Mouse (Mus musculus): ENCODE measurements around the gene Vgf. TPM values are rescaled to one million over a fixed set of nuclear protein-coding genes. Genes with fewer than 3 reads are reported as not detected.

The Vgf gene
- polyA plus RNA-seq, 1 experiment = 0.99 TPM

- peaks cover 57% of the 10 kb centered on the region for H3K36me3 ChIP-seq (ENCODE audit: control insufficient read depth, insufficient read depth, low read length)
- no peak overlapping the region for H3K27ac ChIP-seq (ENCODE audit: insufficient read depth, low read depth, low read length)
- TF ChIP-seq CTCF (IDR thresholded peaks at IDR 0.05; ENCODE audit: extremely low read depth, insufficient read length, insufficient replicate concordance, low read depth, low read length) = no peak
- TF ChIP-seq POLR2A (IDR thresholded peaks at IDR 0.05; ENCODE audit: low read depth, low read length) = no peak
- H3K4me3 ChIP-seq (ENCODE audit: low read depth, low read length) = no peak overlapping the region
- WGBS = 74% methylated on average over 10 of the region's 10 CpGs
- H3K4me1 ChIP-seq (ENCODE audit: control insufficient read depth, insufficient read depth, insufficient read length, low read length) = peaks cover 8% of the 10 kb centered on the region
- H3K27me3 ChIP-seq (ENCODE audit: control insufficient read depth, insufficient read depth, low read length) = no peaks in the 10 kb centered on the region
Measured at GRCm38 (mm10) chr5:137039453-137039852, 13.3 kb downstream of the Vgf start.

- TF ChIP-seq CTCF (IDR thresholded peaks at IDR 0.05; ENCODE audit: extremely low read depth, insufficient read length, insufficient replicate concordance, low read depth, low read length) (no peak), POLR2A (IDR thresholded peaks at IDR 0.05; ENCODE audit: low read depth, low read length) (no peak)
- H3K4me3 ChIP-seq (ENCODE audit: low read depth, low read length) = no peak overlapping the region
- 90% methylated on average over 10 of the region's 10 CpGs for WGBS
- peaks cover 50% of the 10 kb centered on the region for H3K36me3 ChIP-seq (ENCODE audit: control insufficient read depth, insufficient read depth, low read length)
- peaks cover 11% of the 10 kb centered on the region for H3K4me1 ChIP-seq (ENCODE audit: control insufficient read depth, insufficient read depth, insufficient read length, low read length)
- H3K27ac ChIP-seq (ENCODE audit: insufficient read depth, low read depth, low read length) = no peak overlapping the region
- H3K27me3 ChIP-seq (ENCODE audit: control insufficient read depth, insufficient read depth, low read length) = no peaks in the 10 kb centered on the region
Measured at GRCm38 (mm10) chr5:137041442-137041841, 15.2 kb downstream of the Vgf start.

GRCm38 (mm10) chr5:137043997-137044396, 17.8 kb downstream of the Vgf start:
- no peaks in the 10 kb centered on the region for H3K27me3 ChIP-seq (ENCODE audit: control insufficient read depth, insufficient read depth, low read length)
- 95% methylated on average over 7 of the region's 7 CpGs for WGBS
- peaks cover 25% of the 10 kb centered on the region for H3K36me3 ChIP-seq (ENCODE audit: control insufficient read depth, insufficient read depth, low read length)
- peaks cover 9% of the 10 kb centered on the region for H3K4me1 ChIP-seq (ENCODE audit: control insufficient read depth, insufficient read depth, insufficient read length, low read length)
- H3K4me3 ChIP-seq (ENCODE audit: low read depth, low read length) = no peak overlapping the region
- H3K27ac ChIP-seq (ENCODE audit: insufficient read depth, low read depth, low read length) = no peak overlapping the region
- TF ChIP-seq CTCF (IDR thresholded peaks at IDR 0.05; ENCODE audit: extremely low read depth, insufficient read length, insufficient replicate concordance, low read depth, low read length) (no peak), POLR2A (IDR thresholded peaks at IDR 0.05; ENCODE audit: low read depth, low read length) (no peak)

GRCm38 (mm10) chr5:137045402-137046323, 19.5 kb downstream of the Vgf start, which contains the start of gene Ap1s1:
Ap1s1 (minus strand) TSS chr5:137046135.
- Histone ChIP-seq H3K36me3 (ENCODE audit: control insufficient read depth, insufficient read depth, low read length) (peaks cover 11% of the 10 kb centered on the region), H3K4me3 (ENCODE audit: low read depth, low read length) (peak within 1 kb of the TSS; percentile 73), H3K4me1 (ENCODE audit: control insufficient read depth, insufficient read depth, insufficient read length, low read length) (peaks cover 3% of the 10 kb centered on the region), H3K27me3 (ENCODE audit: control insufficient read depth, insufficient read depth, low read length) (no peaks in the 10 kb centered on the region), H3K27ac (ENCODE audit: insufficient read depth, low read depth, low read length) (peak within 1 kb of the TSS; percentile 11; the same call in 1 of the 2 replicates)
- peak; percentile 27 for TF ChIP-seq POLR2A (IDR thresholded peaks at IDR 0.05; ENCODE audit: low read depth, low read length)
- no peak for TF ChIP-seq CTCF (IDR thresholded peaks at IDR 0.05; ENCODE audit: extremely low read depth, insufficient read length, insufficient replicate concordance, low read depth, low read length)
- WGBS = under 1% methylated on average over 48 of the region's 48 CpGs

- WGBS = 15% methylated on average over 5 of the region's 5 CpGs
- H3K4me3 ChIP-seq (ENCODE audit: low read depth, low read length) = peak overlapping the region; percentile 73
Measured at GRCm38 (mm10) chr5:137046324-137046718, 20.1 kb downstream of the Vgf start.

GRCm38 (mm10) chr5:137046991-137047390, 20.8 kb downstream of the Vgf start:
- no peak overlapping the region for H3K4me3 ChIP-seq (ENCODE audit: low read depth, low read length)
- H3K4me1 ChIP-seq (ENCODE audit: control insufficient read depth, insufficient read depth, insufficient read length, low read length) = peaks cover 3% of the 10 kb centered on the region
- no peaks in the 10 kb centered on the region for H3K27me3 ChIP-seq (ENCODE audit: control insufficient read depth, insufficient read depth, low read length)
- H3K36me3 ChIP-seq (ENCODE audit: control insufficient read depth, insufficient read depth, low read length) = peaks cover 4% of the 10 kb centered on the region
- no peak overlapping the region for H3K27ac ChIP-seq (ENCODE audit: insufficient read depth, low read depth, low read length)
- TF ChIP-seq CTCF (IDR thresholded peaks at IDR 0.05; ENCODE audit: extremely low read depth, insufficient read length, insufficient replicate concordance, low read depth, low read length) (no peak), POLR2A (IDR thresholded peaks at IDR 0.05; ENCODE audit: low read depth, low read length) (no peak)

More at GRCm38 (mm10) chr5:137046324-137046718, 20.1 kb downstream of the Vgf start:
- Histone ChIP-seq H3K36me3 (ENCODE audit: control insufficient read depth, insufficient read depth, low read length) (peaks cover 10% of the 10 kb centered on the region), H3K27ac (ENCODE audit: insufficient read depth, low read depth, low read length) (no peak overlapping the region), H3K27me3 (ENCODE audit: control insufficient read depth, insufficient read depth, low read length) (no peaks in the 10 kb centered on the region), H3K4me1 (ENCODE audit: control insufficient read depth, insufficient read depth, insufficient read length, low read length) (peaks cover 3% of the 10 kb centered on the region)
- TF ChIP-seq POLR2A (IDR thresholded peaks at IDR 0.05; ENCODE audit: low read depth, low read length) (no peak), CTCF (IDR thresholded peaks at IDR 0.05; ENCODE audit: extremely low read depth, insufficient read length, insufficient replicate concordance, low read depth, low read length) (no peak)

GRCm38 (mm10) chr5:137051125-137051524, 24.9 kb downstream of the Vgf start:
- TF ChIP-seq POLR2A (IDR thresholded peaks at IDR 0.05; ENCODE audit: low read depth, low read length) (no peak), CTCF (IDR thresholded peaks at IDR 0.05; ENCODE audit: extremely low read depth, insufficient read length, insufficient replicate concordance, low read depth, low read length) (no peak)
- 39% methylated on average over 6 of the region's 6 CpGs for WGBS
- peaks cover under 1% of the 10 kb centered on the region; the same call in 1 of the 2 replicates for H3K4me1 ChIP-seq (ENCODE audit: control insufficient read depth, insufficient read depth, insufficient read length, low read length)
- H3K4me3 ChIP-seq (ENCODE audit: low read depth, low read length) = no peak overlapping the region
- no peaks in the 10 kb centered on the region for H3K27me3 ChIP-seq (ENCODE audit: control insufficient read depth, insufficient read depth, low read length)
- H3K36me3 ChIP-seq (ENCODE audit: control insufficient read depth, insufficient read depth, low read length) = no peaks in the 10 kb centered on the region
- H3K27ac ChIP-seq (ENCODE audit: insufficient read depth, low read depth, low read length) = no peak overlapping the region

Data from small intestine, adult 2 months (tissue).